In genomic region chr9:83413046-83413445, GRCm38 (mm10) we compare ENCODE assay signal across 11 mouse cellular contexts. TPM values are rescaled to one million over a fixed set of nuclear protein-coding genes. Genes with fewer than 3 reads are reported as not detected.
A peak's percentile ranks its signal among the peaks of the same experiment; 100 is the strongest.
DNase-seq lines count a peak whose midpoint lies in the region; ATAC-seq and TF ChIP-seq lines count a peak whose summit lies in the region.
"Had no signal": no experiment of that assay in that cellular context is flagged by ENCODE, and none has a peak within 500 bp of the region (broad histone marks: within the 10 kb centered on the region; RNA-seq: fewer than 3 reads in every experiment).

No protein-coding gene starts in this region.

- no peak for TF ChIP-seq EP300 in ES-Bruce4 (IDR thresholded peaks at IDR 0.05; ENCODE audit: insufficient read depth, low read depth, low read length)

- intact Hi-C loops in left cerebral cortex, adult 2 months (cut with DNase I): no loop called here

- peak; percentile 41 for TF ChIP-seq CTCF in left cerebral cortex, adult 2 months (IDR thresholded peaks at IDR 0.05)
- TF ChIP-seq CTCF in ES-Bruce4 (IDR thresholded peaks at IDR 0.05; ENCODE audit: low read depth, low read length): peak; percentile 33

- no peak overlapping the region for H3K27ac ChIP-seq in left cerebral cortex, adult 2 months
- no peak overlapping the region for H3K27ac ChIP-seq in ES-Bruce4 (ENCODE audit: insufficient read depth, low read length)
- H3K27ac ChIP-seq: embryonic facial prominence, embryonic 15.5 days; liver, embryonic 13.5 days had no signal

- H3K4me1 ChIP-seq in ES-Bruce4 (ENCODE audit: control insufficient read depth, insufficient read depth, low read length): no peaks in the 10 kb centered on the region
- H3K4me1 ChIP-seq: embryonic facial prominence, embryonic 15.5 days; liver, embryonic 13.5 days had no signal

- no peak for TF ChIP-seq POLR2A in ES-Bruce4 (IDR thresholded peaks at IDR 0.05; ENCODE audit: insufficient read depth, low read length)

- H3K36me3 ChIP-seq in ES-Bruce4 (ENCODE audit: control insufficient read depth, insufficient read depth, low read length, poor library complexity, severe bottlenecking): no peaks in the 10 kb centered on the region
- H3K36me3 ChIP-seq: liver, embryonic 13.5 days had no signal

- H3K9me3 ChIP-seq in ES-Bruce4 (replicated peaks; ENCODE audit: control insufficient read depth, insufficient read depth, low read length, poor library complexity, severe bottlenecking): no peaks in the 10 kb centered on the region
- H3K9me3 ChIP-seq: embryonic facial prominence, embryonic 15.5 days; liver, embryonic 13.5 days had no signal

- peak; percentile 26 to 40 for DNase-seq in cerebellum, adult 18-20 months
- no peak for DNase-seq in left cerebral cortex, adult 2 months (ENCODE audit: extremely low spot score in 1 of 2, low spot score in 2 of 2)
- no peak for DNase-seq in left cerebral cortex, adult 9 months (ENCODE audit: low spot score in 2 of 2)
- DNase-seq in induced T-regulatory cell, adult 2 months (ENCODE audit: low read depth): peak; percentile 34
- DNase-seq in adipocyte (ENCODE audit: low spot score): no peak
- DNase-seq: heart, adult 18-20 months; liver, embryonic 13.5 days had no signal

- no peak overlapping the region for H3K9ac ChIP-seq in ES-Bruce4 (ENCODE audit: low read depth, poor library complexity, severe bottlenecking)
- H3K9ac ChIP-seq: embryonic facial prominence, embryonic 15.5 days; liver, embryonic 13.5 days had no signal

- no peak overlapping the region for H3K4me3 ChIP-seq in left cerebral cortex, adult 2 months
- H3K4me3 ChIP-seq in ES-Bruce4 (ENCODE audit: low read depth, low read length): no peak overlapping the region
- H3K4me3 ChIP-seq: embryonic facial prominence, embryonic 15.5 days; liver, embryonic 13.5 days had no signal

- ATAC-seq in cerebellum, adult (ENCODE audit: insufficient number of reproducible peaks, low FRiP score, low TSS enrichment): no peak
- ATAC-seq in megakaryocyte, adult 5-6 weeks (ENCODE audit: poor library complexity, severe bottlenecking): no peak

- H3K27me3 ChIP-seq in ES-Bruce4 (ENCODE audit: control insufficient read depth, insufficient read depth, low read length, poor library complexity, severe bottlenecking): no peaks in the 10 kb centered on the region
- H3K27me3 ChIP-seq: embryonic facial prominence, embryonic 15.5 days; liver, embryonic 13.5 days had no signal

RNA-seq across cellular contexts. Expression of gene Lca5, which starts 27.9 kb away (rescaled TPM):
- 10 to 100 TPM; 19.6 to 20.2 TPM for total RNA-seq in left cerebral cortex, adult 2 months (2021)
- 13.9 and 15.4 TPM in 2 replicates for polyA plus RNA-seq in ES-Bruce4 (2011; ENCODE audit: insufficient read depth, insufficient read length, low read depth, missing spikeins)
- 1.1 and 1.6 TPM in 2 replicates for total RNA-seq in megakaryocyte, adult 5-6 weeks (2015)
- 0.16 and 1.2 TPM in 2 replicates for total RNA-seq in megakaryocyte, adult 5-6 weeks (2017)

Comparison
In these comparisons a context has a peak if more than half of its experiments do, and no peak if none do; other contexts are left out.
1. DNase-seq: peak in cerebellum, adult 18-20 months (2 of 2) and induced T-regulatory cell, adult 2 months (single experiment); none in left cerebral cortex, adult 2 months (0 of 2), left cerebral cortex, adult 9 months (0 of 2) and adipocyte (single experiment).
2. RNA of gene Lca5, which starts 27.9 kb away (total RNA-seq): 19.6 to 20.2 TPM in left cerebral cortex, adult 2 months; 0.16 to 1.6 TPM in megakaryocyte, adult 5-6 weeks; every median in the first group is over 4 times any median in the second.